Mouse (Mus musculus): ENCODE data around the gene 2210407C18Rik.
A peak's percentile ranks its signal among the peaks of the same experiment; 100 is the strongest.

Gene 2210407C18Rik

GRCm38 (mm10) chr11:58597837-58598236 is 18.0 kb downstream of the 2210407C18Rik start:
- DNase-seq = no peak

- DNase-seq = no peak
Measured at GRCm38 (mm10) chr11:58594814-58595213, 21.1 kb downstream of the 2210407C18Rik start, which contains the start of gene Olfr324. TSS of gene Olfr324 (plus strand) at chr11:58595114.

- no peak for DNase-seq
Measured at GRCm38 (mm10) chr11:58588620-58589250, 27.1 kb downstream of the 2210407C18Rik start.

- peak; percentile 29 for DNase-seq
Measured at GRCm38 (mm10) chr11:58587898-58588348, 28.0 kb downstream of the 2210407C18Rik start.

- no peak for DNase-seq
Measured at GRCm38 (mm10) chr11:58578636-58579035, 37.2 kb downstream of the 2210407C18Rik start.

- DNase-seq = no peak
Measured at GRCm38 (mm10) chr11:58577430-58577829, 38.4 kb downstream of the 2210407C18Rik start, which contains the start of gene Olfr325. TSS of gene Olfr325 (plus strand) at chr11:58577730.

- peak; percentile 15 for DNase-seq
Measured at GRCm38 (mm10) chr11:58570405-58570804, 45.5 kb downstream of the 2210407C18Rik start, which contains the start of gene Olfr224. TSS of gene Olfr224 (minus strand) at chr11:58570553.

Data from kidney, postnatal 14 days (tissue).